Mouse (Mus musculus) lung, adult 2 months (tissue): ENCODE results near the gene Zc3h18.

ENCODE experiments used
- CTCF ChIP-seq: fragments of 200-500 bp; IDR thresholded peaks from 2 replicates; pipeline ENCODE4 v1.5.1; 2011; ENCODE audit warnings: mild to moderate bottlenecking, low read length, control low read depth; ENCODE audit not compliant: insufficient read depth
- POLR2A ChIP-seq: fragments of 200-500 bp; IDR thresholded peaks from 2 replicates; pipeline ENCODE4 v1.6.1; 2011; ENCODE audit warnings: low read depth, mild to moderate bottlenecking, control low read depth, low read length, borderline replicate concordance; ENCODE audit errors: extremely low read depth

GRCm38 (mm10) chr8:122393717-122394116 is 17.3 kb downstream of the Zc3h18 start:
- TF ChIP-seq CTCF (no peak), POLR2A (no peak)
